Mouse (Mus musculus) kidney, adult 11 months (tissue): Measurements from ENCODE around the gene Moap1.

Source experiments
- DNase-seq: peaks from one replicate; pipeline ENCODE4 v3.0.0; 2022

Moap1 gene

GRCm38 (mm10) chr12:102743589-102744574 lies at the start of gene Moap1, which contains the start of gene Tmem251:
Gene Moap1 (minus strand): TSS chr12:102743661.
Gene Tmem251 (plus strand): TSS chr12:102743762.
- peak; percentile 90 for DNase-seq

- no peak for DNase-seq
Observed at GRCm38 (mm10) chr12:102787927-102788326, 44.5 kb upstream of the Moap1 start.

- DNase-seq, result no peak
Observed at GRCm38 (mm10) chr12:102785593-102785985, 42.1 kb upstream of the Moap1 start.

- DNase-seq, result no peak
Observed at GRCm38 (mm10) chr12:102784899-102785592, 41.6 kb upstream of the Moap1 start.

GRCm38 (mm10) chr12:102782841-102783240 lies 39.4 kb upstream of the Moap1 start:
- DNase-seq, result no peak

GRCm38 (mm10) chr12:102779452-102779851 lies 36.0 kb upstream of the Moap1 start:
- DNase-seq, result no peak

- DNase-seq, result no peak
Observed at GRCm38 (mm10) chr12:102778151-102778550, 34.7 kb upstream of the Moap1 start.

GRCm38 (mm10) chr12:102776035-102776434 lies 32.6 kb upstream of the Moap1 start:
- DNase-seq, result no peak

GRCm38 (mm10) chr12:102772676-102773075 lies 29.2 kb upstream of the Moap1 start:
- no peak for DNase-seq

- DNase-seq, result no peak
Observed at GRCm38 (mm10) chr12:102771601-102772000, 28.1 kb upstream of the Moap1 start.

- DNase-seq, result no peak
Observed at GRCm38 (mm10) chr12:102769000-102769399, 25.5 kb upstream of the Moap1 start.

- no peak for DNase-seq
Observed at GRCm38 (mm10) chr12:102763696-102764095, 20.2 kb upstream of the Moap1 start.

- no peak for DNase-seq
Observed at GRCm38 (mm10) chr12:102761668-102762067, 18.2 kb upstream of the Moap1 start.

GRCm38 (mm10) chr12:102758936-102759335 lies 15.5 kb upstream of the Moap1 start:
- no peak for DNase-seq

- no peak for DNase-seq
Observed at GRCm38 (mm10) chr12:102758403-102758756, 14.9 kb upstream of the Moap1 start, which contains the start of gene Gm20604. Gene Gm20604 (minus strand): TSS chr12:102758672.

- peak; percentile 96 for DNase-seq
Observed at GRCm38 (mm10) chr12:102757689-102758402, 14.4 kb upstream of the Moap1 start, which contains the start of the genes Gm28051, Gon7 and Ubr7. Gene Gm28051 (minus strand): TSS chr12:102757765. Gene Gon7 (minus strand): TSS chr12:102757803. Gene Ubr7 (plus strand): TSS chr12:102757967.

GRCm38 (mm10) chr12:102757055-102757688 lies 13.7 kb upstream of the Moap1 start:
- DNase-seq, result peak; percentile 11

GRCm38 (mm10) chr12:102756304-102756703 lies 12.8 kb upstream of the Moap1 start:
- no peak for DNase-seq

- DNase-seq, result no peak
Observed at GRCm38 (mm10) chr12:102748256-102748655, 4.8 kb upstream of the Moap1 start.

- DNase-seq, result no peak
Observed at GRCm38 (mm10) chr12:102744839-102745238, 1.4 kb upstream of the Moap1 start.

GRCm38 (mm10) chr12:102743036-102743588 lies 349 bp downstream of the Moap1 start:
- peak; percentile 19 for DNase-seq

- no peak for DNase-seq
Observed at GRCm38 (mm10) chr12:102742056-102742455, 1.4 kb downstream of the Moap1 start.
